Mouse (Mus musculus): ENCODE data around the gene Fign. TPM values are rescaled to one million over a fixed set of nuclear protein-coding genes. Genes with fewer than 3 reads are reported as not detected.

Gene Fign
- polyA plus RNA-seq, 1 experiment from 2014 or later, result 7.4 TPM

- Histone ChIP-seq H3K9me3 (replicated peaks; ENCODE audit: control insufficient read depth, low read length) (no peaks in the 10 kb centered on the region), H3K4me3 (ENCODE audit: low read depth, low read length) (no peak overlapping the region), H3K27me3 (replicated peaks; ENCODE audit: control insufficient read depth, insufficient read depth, low read length) (no peaks in the 10 kb centered on the region), H3K4me1 (ENCODE audit: control insufficient read depth, insufficient read depth, low read length) (no peaks in the 10 kb centered on the region), H3K9ac (ENCODE audit: low read length) (no peak overlapping the region), H3K27ac (ENCODE audit: low read depth, low read length) (no peak overlapping the region), H3K4me2 (ENCODE audit: low read length) (no peak overlapping the region), H3K36me3 (ENCODE audit: control insufficient read depth, insufficient read depth, low read length) (no peaks in the 10 kb centered on the region)
- 62% methylated on average over 3 of the region's 3 CpGs for WGBS
- ATAC-seq, result no peak
- no peak for DNase-seq (ENCODE audit: low spot score)
Measured at GRCm38 (mm10) chr2:64035393-64035792, 62.4 kb downstream of the Fign start.

GRCm38 (mm10) chr2:64033871-64034270, 64.0 kb downstream of the Fign start:
- Histone ChIP-seq H3K9ac (ENCODE audit: low read length) (no peak overlapping the region), H3K27ac (ENCODE audit: low read depth, low read length) (no peak overlapping the region), H3K4me3 (ENCODE audit: low read depth, low read length) (no peak overlapping the region), H3K27me3 (replicated peaks; ENCODE audit: control insufficient read depth, insufficient read depth, low read length) (no peaks in the 10 kb centered on the region), H3K36me3 (ENCODE audit: control insufficient read depth, insufficient read depth, low read length) (no peaks in the 10 kb centered on the region), H3K4me1 (ENCODE audit: control insufficient read depth, insufficient read depth, low read length) (no peaks in the 10 kb centered on the region), H3K4me2 (ENCODE audit: low read length) (no peak overlapping the region), H3K9me3 (replicated peaks; ENCODE audit: control insufficient read depth, low read length) (no peaks in the 10 kb centered on the region)
- 63% methylated on average over 3 of the region's 3 CpGs for WGBS
- DNase-seq (ENCODE audit: low spot score) (peak; percentile 20), ATAC-seq (no peak)

GRCm38 (mm10) chr2:64025961-64026360, 71.9 kb downstream of the Fign start:
- no peak overlapping the region for H3K27ac ChIP-seq (ENCODE audit: low read depth, low read length)
- 75% methylated on average over 4 of the region's 4 CpGs for WGBS
- H3K9me3 ChIP-seq (replicated peaks; ENCODE audit: control insufficient read depth, low read length), result no peaks in the 10 kb centered on the region
- DNase-seq (ENCODE audit: low spot score) (no peak), ATAC-seq (no peak)
- H3K4me1 ChIP-seq (ENCODE audit: control insufficient read depth, insufficient read depth, low read length), result no peaks in the 10 kb centered on the region
- H3K4me2 ChIP-seq (ENCODE audit: low read length), result no peak overlapping the region
- H3K27me3 ChIP-seq (replicated peaks; ENCODE audit: control insufficient read depth, insufficient read depth, low read length), result no peaks in the 10 kb centered on the region
- H3K4me3 ChIP-seq (ENCODE audit: low read depth, low read length), result no peak overlapping the region
- no peak overlapping the region for H3K9ac ChIP-seq (ENCODE audit: low read length)
- H3K36me3 ChIP-seq (ENCODE audit: control insufficient read depth, insufficient read depth, low read length), result no peaks in the 10 kb centered on the region

GRCm38 (mm10) chr2:63994304-63995023, 103.4 kb downstream of the Fign start:
- Histone ChIP-seq H3K27ac (ENCODE audit: low read depth, low read length) (no peak overlapping the region), H3K9me3 (replicated peaks; ENCODE audit: control insufficient read depth, low read length) (no peaks in the 10 kb centered on the region), H3K9ac (ENCODE audit: low read length) (no peak overlapping the region), H3K4me3 (ENCODE audit: low read depth, low read length) (no peak overlapping the region), H3K27me3 (replicated peaks; ENCODE audit: control insufficient read depth, insufficient read depth, low read length) (no peaks in the 10 kb centered on the region), H3K36me3 (ENCODE audit: control insufficient read depth, insufficient read depth, low read length) (no peaks in the 10 kb centered on the region), H3K4me2 (ENCODE audit: low read length) (no peak overlapping the region), H3K4me1 (ENCODE audit: control insufficient read depth, insufficient read depth, low read length) (no peaks in the 10 kb centered on the region)
- ATAC-seq (peak; percentile 57; the same call in 1 of the 2 replicates), DNase-seq (ENCODE audit: low spot score) (peak; percentile 77)
- 45% methylated on average over 7 of the region's 7 CpGs for WGBS

GRCm38 (mm10) chr2:63985426-63985825, 112.4 kb downstream of the Fign start:
- DNase-seq (ENCODE audit: low spot score), result no peak
- H3K36me3 ChIP-seq (ENCODE audit: control insufficient read depth, insufficient read depth, low read length), result 0 out of 2 replicates have a peak, but pooled peaks cover under 1% of the 10 kb centered on the region
- peaks cover 20% of the 10 kb centered on the region; the same call in 1 of the 2 replicates for H3K27me3 ChIP-seq (replicated peaks; ENCODE audit: control insufficient read depth, insufficient read depth, low read length)
- H3K4me1 ChIP-seq (ENCODE audit: control insufficient read depth, insufficient read depth, low read length), result peaks cover 13% of the 10 kb centered on the region
- no peak overlapping the region for H3K4me2 ChIP-seq (ENCODE audit: low read length)
- H3K9ac ChIP-seq (ENCODE audit: low read length), result no peak overlapping the region
- no peaks in the 10 kb centered on the region for H3K9me3 ChIP-seq (replicated peaks; ENCODE audit: control insufficient read depth, low read length)
- WGBS, result 97% methylated on average over 2 of the region's 2 CpGs
- no peak overlapping the region for H3K4me3 ChIP-seq (ENCODE audit: low read depth, low read length)
- ATAC-seq, result no peak
- H3K27ac ChIP-seq (ENCODE audit: low read depth, low read length), result no peak overlapping the region

GRCm38 (mm10) chr2:63982351-63982751, 115.5 kb downstream of the Fign start:
- ATAC-seq, result peak; percentile 88
- no peak overlapping the region for H3K27ac ChIP-seq (ENCODE audit: low read depth, low read length)
- DNase-seq (ENCODE audit: low spot score), result peak; percentile 87

GRCm38 (mm10) chr2:63981449-63981848, 116.4 kb downstream of the Fign start:
- Histone ChIP-seq H3K9me3 (replicated peaks; ENCODE audit: control insufficient read depth, low read length) (no peaks in the 10 kb centered on the region), H3K27ac (ENCODE audit: low read depth, low read length) (no peak overlapping the region), H3K4me1 (ENCODE audit: control insufficient read depth, insufficient read depth, low read length) (peaks cover 13% of the 10 kb centered on the region), H3K27me3 (replicated peaks; ENCODE audit: control insufficient read depth, insufficient read depth, low read length) (peaks cover 34% of the 10 kb centered on the region), H3K4me2 (ENCODE audit: low read length) (no peak overlapping the region), H3K9ac (ENCODE audit: low read length) (no peak overlapping the region), H3K36me3 (ENCODE audit: control insufficient read depth, insufficient read depth, low read length) (0 out of 2 replicates have a peak, but pooled peaks cover 4% of the 10 kb centered on the region), H3K4me3 (ENCODE audit: low read depth, low read length) (no peak overlapping the region)
- DNase-seq (ENCODE audit: low spot score), result no peak
- 50% methylated on average over 7 of the region's 7 CpGs for WGBS
- no peak for ATAC-seq

More at GRCm38 (mm10) chr2:63982351-63982751, 115.5 kb downstream of the Fign start:
- peaks cover 31% of the 10 kb centered on the region for H3K27me3 ChIP-seq (replicated peaks; ENCODE audit: control insufficient read depth, insufficient read depth, low read length)
- H3K4me1 ChIP-seq (ENCODE audit: control insufficient read depth, insufficient read depth, low read length), result peaks cover 13% of the 10 kb centered on the region
- no peak overlapping the region for H3K9ac ChIP-seq (ENCODE audit: low read length)
- H3K36me3 ChIP-seq (ENCODE audit: control insufficient read depth, insufficient read depth, low read length), result 0 out of 2 replicates have a peak, but pooled peaks cover 4% of the 10 kb centered on the region
- WGBS, result 3% methylated on average over 4 of the region's 4 CpGs
- H3K4me3 ChIP-seq (ENCODE audit: low read depth, low read length), result no peak overlapping the region
- no peaks in the 10 kb centered on the region for H3K9me3 ChIP-seq (replicated peaks; ENCODE audit: control insufficient read depth, low read length)
- H3K4me2 ChIP-seq (ENCODE audit: low read length), result no peak overlapping the region

- Histone ChIP-seq H3K4me2 (ENCODE audit: low read length) (no peak overlapping the region), H3K27me3 (replicated peaks; ENCODE audit: control insufficient read depth, insufficient read depth, low read length) (0 out of 2 replicates have a peak, but pooled peaks cover 6% of the 10 kb centered on the region), H3K9ac (ENCODE audit: low read length) (no peak overlapping the region), H3K4me1 (ENCODE audit: control insufficient read depth, insufficient read depth, low read length) (peaks cover 19% of the 10 kb centered on the region), H3K36me3 (ENCODE audit: control insufficient read depth, insufficient read depth, low read length) (no peaks in the 10 kb centered on the region), H3K9me3 (replicated peaks; ENCODE audit: control insufficient read depth, low read length) (no peaks in the 10 kb centered on the region), H3K4me3 (ENCODE audit: low read depth, low read length) (no peak overlapping the region), H3K27ac (ENCODE audit: low read depth, low read length) (no peak overlapping the region)
- DNase-seq (ENCODE audit: low spot score) (no peak), ATAC-seq (peak; percentile 3; the same call in 1 of the 2 replicates)
- 48% methylated on average over 4 of the region's 4 CpGs for WGBS
Measured at GRCm38 (mm10) chr2:63969633-63970032, 128.2 kb downstream of the Fign start.

GRCm38 (mm10) chr2:63931041-63931440, 166.8 kb downstream of the Fign start:
- WGBS, result 92% methylated on average over 2 of the region's 2 CpGs
- ATAC-seq, result no peak

More at GRCm38 (mm10) chr2:63931041-63931440, 166.8 kb downstream of the Fign start:
- DNase-seq (ENCODE audit: low spot score), result no peak
- no peaks in the 10 kb centered on the region for H3K36me3 ChIP-seq (ENCODE audit: control insufficient read depth, insufficient read depth, low read length)
- H3K27me3 ChIP-seq (replicated peaks; ENCODE audit: control insufficient read depth, insufficient read depth, low read length), result no peaks in the 10 kb centered on the region
- no peak overlapping the region for H3K9ac ChIP-seq (ENCODE audit: low read length)
- H3K4me2 ChIP-seq (ENCODE audit: low read length), result no peak overlapping the region
- no peaks in the 10 kb centered on the region for H3K4me1 ChIP-seq (ENCODE audit: control insufficient read depth, insufficient read depth, low read length)
- H3K27ac ChIP-seq (ENCODE audit: low read depth, low read length), result no peak overlapping the region
- no peak overlapping the region for H3K4me3 ChIP-seq (ENCODE audit: low read depth, low read length)
- no peaks in the 10 kb centered on the region for H3K9me3 ChIP-seq (replicated peaks; ENCODE audit: control insufficient read depth, low read length)
